Mouse (Mus musculus) brain, embryonic 18.5 days (tissue): ENCODE results near the gene Srrd.

Experiments used
- DNase-seq: peaks from one replicate; pipeline ENCODE4 v3.0.0-alpha.2; 2012; ENCODE audit warnings: low read depth, low spot score

Gene Srrd

DNA sequence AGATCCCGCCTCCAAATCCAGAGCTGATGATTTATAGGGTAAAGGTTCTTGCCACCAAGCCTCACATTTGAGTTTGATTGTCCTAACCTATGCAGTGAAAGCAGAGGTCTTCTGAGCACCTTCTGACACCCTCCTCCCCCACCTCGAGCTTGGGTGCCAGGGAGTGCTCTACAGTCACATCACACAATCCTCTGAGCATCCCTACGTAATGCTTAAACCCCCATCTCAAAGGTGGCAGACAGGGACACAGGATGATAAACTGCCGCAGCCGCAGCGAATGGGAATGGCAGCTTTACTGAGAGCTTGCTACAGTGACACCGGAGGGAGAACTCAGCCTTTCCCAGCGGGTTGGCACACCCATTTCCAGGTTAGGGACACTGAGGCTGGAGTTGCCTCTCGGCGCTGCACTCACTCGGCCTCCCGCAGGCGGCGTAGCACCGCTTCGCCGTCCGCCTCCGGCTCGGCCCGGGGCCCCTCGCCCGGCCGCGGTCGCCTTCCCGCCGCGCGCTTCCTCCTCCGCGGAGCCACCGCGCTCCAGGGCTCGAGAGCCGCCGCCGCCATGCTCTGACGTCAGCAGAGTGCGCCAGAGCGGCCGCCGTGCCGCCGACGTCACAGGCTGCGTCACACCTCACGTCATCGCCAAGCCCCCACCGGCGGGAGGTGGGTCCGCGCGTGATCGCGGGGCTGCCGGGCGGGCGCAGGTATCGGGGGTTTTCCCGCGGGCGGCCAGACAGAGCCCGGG lies at the start of gene Srrd, which contains the start of gene Hps4:
Gene Srrd (minus strand): TSS at position 578 of the 742 bp plus-strand sequence.
Gene Hps4 (plus strand): TSS at position 621 of the 742 bp plus-strand sequence.
- DNase-seq: no peak

- no peak for DNase-seq
Observed at GRCm38 (mm10) chr5:112391676-112392323, 49.0 kb upstream of the Srrd start.

GRCm38 (mm10) chr5:112391002-112391401 lies 48.2 kb upstream of the Srrd start:
- DNase-seq: no peak

DNA sequence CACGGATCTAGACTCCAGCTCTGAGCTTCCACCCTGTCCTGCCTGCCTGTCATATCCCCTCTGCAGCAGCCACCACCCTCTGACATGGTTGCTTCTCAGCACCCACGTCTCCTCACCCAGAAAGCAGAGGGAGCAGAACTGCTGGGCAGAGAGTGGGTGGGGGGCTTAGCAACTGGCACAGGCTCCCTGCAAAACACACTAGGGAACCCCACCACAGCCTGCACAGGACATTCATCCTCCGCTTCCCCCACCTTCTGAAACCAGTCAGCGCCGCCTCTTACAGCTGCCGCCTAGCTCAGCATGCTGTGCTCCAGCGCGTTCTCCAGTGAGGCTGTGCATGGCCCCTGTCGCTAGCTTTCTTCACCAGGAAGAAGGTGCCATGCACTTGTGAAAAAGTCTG lies 46.5 kb upstream of the Srrd start:
- no peak for DNase-seq

DNA sequence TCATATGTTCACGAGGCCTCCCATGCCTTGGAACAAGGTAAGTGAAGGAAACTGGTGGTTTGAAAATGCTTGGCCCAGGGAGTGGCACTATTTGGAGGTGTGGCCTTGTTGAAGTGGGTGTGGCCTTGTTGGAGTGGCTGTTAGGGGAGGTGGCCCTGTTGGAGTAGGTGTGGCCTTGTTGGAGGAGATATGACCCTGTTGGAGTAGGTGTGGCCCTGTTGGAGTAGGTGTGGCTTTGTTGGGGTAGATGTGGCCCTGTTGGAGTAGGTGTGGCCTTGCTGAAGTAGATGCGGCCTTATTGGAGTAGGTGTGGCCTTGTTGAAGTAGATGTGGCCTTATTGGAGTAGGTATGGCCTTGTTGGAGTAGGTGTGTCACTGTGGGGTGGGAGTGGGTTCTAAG lies 43.1 kb upstream of the Srrd start:
- DNase-seq: no peak

GRCm38 (mm10) chr5:112384805-112385472 lies 42.1 kb upstream of the Srrd start:
- DNase-seq: no peak

GRCm38 (mm10) chr5:112382641-112383330 lies 39.9 kb upstream of the Srrd start:
- DNase-seq: no peak

GRCm38 (mm10) chr5:112382042-112382441 lies 39.2 kb upstream of the Srrd start:
- no peak for DNase-seq

- no peak for DNase-seq
Observed at GRCm38 (mm10) chr5:112381154-112381553, 38.3 kb upstream of the Srrd start.

- no peak for DNase-seq
Observed at GRCm38 (mm10) chr5:112378716-112379115, 35.9 kb upstream of the Srrd start.

DNA sequence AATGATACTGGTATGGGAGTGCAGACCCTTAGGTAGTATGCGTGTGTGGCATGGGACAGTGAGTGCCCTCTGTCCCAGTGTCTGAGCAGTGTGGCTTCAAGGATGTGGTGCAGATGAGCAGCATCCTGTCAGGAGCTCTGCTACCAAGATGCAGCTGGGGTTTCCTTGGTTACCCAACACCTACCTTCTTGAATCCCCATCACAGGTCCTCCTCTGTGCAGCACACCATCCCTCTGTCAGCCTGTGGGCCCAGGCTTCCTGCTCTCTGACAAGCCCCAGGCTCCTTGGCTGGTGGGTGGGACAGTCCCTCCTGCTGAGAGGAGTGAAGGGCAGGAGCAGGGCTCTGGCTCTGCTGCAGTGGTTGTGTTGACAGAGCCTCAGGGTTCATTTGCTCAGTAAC lies 34.5 kb upstream of the Srrd start:
- DNase-seq: no peak

- DNase-seq: no peak
Observed at GRCm38 (mm10) chr5:112376111-112376510, 33.3 kb upstream of the Srrd start.

GRCm38 (mm10) chr5:112371933-112372332 lies 29.1 kb upstream of the Srrd start:
- DNase-seq: peak; percentile 84

DNA sequence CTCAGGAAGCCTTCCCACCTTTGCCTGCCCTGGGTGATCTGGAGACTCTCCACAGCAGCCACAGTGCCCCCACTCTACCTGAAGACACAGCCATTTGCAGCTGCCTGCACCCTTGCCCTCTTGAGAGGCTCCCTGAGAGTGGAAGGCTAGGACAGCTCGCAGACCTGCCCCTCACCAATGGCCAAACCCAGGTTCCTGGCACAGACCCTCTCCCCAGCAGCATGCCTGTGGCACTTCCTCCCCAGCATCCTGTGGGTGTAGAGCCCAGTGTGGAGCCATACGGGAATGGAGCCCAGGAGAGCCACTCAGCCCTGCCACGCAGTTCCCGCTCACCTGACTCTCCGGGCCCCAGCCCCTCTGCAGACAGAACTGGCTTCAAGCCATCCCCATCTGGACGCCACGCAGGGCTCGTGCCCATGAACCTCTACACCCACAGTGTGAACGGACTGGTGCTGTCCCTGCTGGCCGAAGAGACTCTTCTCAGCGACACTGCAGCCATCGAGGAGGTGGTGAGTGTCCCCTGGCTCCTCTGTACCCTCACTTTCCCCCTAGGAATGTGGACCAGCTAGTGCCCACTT lies 27.5 kb upstream of the Srrd start:
- DNase-seq: no peak

DNA sequence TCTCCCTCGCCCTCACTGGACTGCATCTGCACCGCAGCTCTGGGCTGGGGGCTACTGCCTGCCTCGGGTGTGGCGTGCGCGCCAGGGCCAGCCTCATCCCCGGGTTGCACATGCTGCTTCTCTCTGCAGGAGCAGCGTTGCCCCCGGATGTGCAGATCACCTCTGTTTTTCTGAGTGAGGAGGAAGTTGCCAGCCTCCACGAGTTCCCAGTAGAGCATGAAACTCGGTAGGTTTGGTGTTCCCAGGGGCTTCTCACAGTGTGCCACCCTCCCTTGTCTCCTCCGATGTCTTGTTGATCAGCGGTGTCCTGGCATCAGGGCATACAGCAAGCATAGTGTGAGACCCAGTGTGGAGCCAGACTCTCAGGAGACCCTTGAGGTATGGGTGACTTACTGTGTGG lies 26.5 kb upstream of the Srrd start:
- no peak for DNase-seq

GRCm38 (mm10) chr5:112368666-112369065 lies 25.8 kb upstream of the Srrd start:
- DNase-seq: no peak

DNA sequence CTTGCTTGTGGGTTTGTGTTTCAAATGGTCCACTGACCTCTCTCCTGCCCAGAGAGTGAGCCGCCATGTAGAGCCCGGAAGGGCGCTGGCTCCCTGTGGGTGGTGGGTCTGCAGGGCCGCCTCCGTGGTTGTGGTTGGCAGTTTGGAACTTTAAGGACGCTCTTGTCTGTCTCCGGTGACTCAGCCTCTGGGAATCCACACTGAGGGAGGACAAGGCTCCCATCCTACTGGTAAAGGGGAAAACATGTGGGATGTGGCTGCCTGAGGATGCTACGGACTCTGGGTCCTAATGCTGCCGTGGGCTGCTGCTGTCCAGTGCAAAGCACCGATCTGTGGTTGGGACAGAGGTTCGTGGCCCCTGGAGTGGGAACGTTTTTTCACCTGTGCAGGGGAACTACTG lies 25.1 kb upstream of the Srrd start:
- DNase-seq: no peak

DNA sequence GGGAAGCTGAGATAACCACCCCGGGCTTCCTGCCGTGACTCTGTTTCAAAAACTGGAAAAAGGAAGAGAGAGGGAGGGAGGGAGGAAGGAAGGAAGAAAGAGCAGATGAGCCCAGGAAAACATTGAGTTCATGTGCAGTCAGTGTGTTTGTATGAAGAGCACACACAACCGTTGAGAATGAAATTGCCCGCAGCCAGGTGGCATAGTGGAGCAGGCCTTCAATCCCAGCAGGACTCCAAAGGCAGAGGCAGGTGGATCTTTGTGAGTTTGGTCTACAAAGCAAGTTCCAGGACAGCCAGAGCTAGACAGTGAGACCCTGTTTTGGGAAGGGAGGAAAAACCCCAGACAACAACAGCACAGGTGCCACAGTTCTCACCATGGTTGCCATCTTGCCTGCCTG lies 24.5 kb upstream of the Srrd start:
- no peak for DNase-seq

- no peak for DNase-seq
Observed at GRCm38 (mm10) chr5:112366879-112367278, 24.0 kb upstream of the Srrd start.

GRCm38 (mm10) chr5:112364184-112364797 lies 21.5 kb upstream of the Srrd start:
- DNase-seq: no peak

DNA sequence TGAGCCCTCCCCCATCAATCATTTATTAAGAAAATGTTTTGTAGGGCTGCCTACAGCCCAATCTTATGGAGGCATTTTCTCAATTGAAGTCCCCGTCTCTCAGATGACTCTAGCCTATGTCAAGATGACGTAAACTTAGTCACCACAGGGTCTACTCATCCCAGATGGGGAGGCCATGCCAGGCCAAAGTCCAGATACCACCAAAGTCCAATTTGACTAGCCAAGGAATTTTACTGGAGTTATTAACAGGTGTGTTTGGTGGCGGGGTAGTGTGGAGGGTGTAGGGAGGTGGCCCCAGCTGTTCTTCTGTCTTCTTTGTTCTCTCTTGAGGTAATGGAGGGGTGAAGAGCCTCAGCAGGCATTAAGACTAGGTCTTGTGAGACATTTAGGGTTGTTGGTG lies 17.2 kb upstream of the Srrd start:
- no peak for DNase-seq
